Mouse (Mus musculus) embryonic fibroblast, embryonic 13.5 days (primary cell): ENCODE data around the gene Duoxa1. TPM values are rescaled to one million over a fixed set of nuclear protein-coding genes. Genes with fewer than 3 reads are reported as not detected.

Source experiments
- H3K27ac ChIP-seq: 2 replicates; pipeline ENCODE4 v1.5.1; 2012; ENCODE audit warnings: low read length, control low read depth, inconsistent platforms; ENCODE audit not compliant: insufficient read depth
- H3K4me1 ChIP-seq: 2 replicates; pipeline ENCODE4 v1.6.1; 2011; ENCODE audit warnings: low read length; ENCODE audit not compliant: control insufficient read depth, insufficient read depth
- H3K4me3 ChIP-seq: 2 replicates; pipeline ENCODE4 v1.5.1; 2011; ENCODE audit warnings: mild to moderate bottlenecking, control low read depth, low read length; ENCODE audit not compliant: insufficient read depth
- CTCF ChIP-seq: IDR thresholded peaks from 2 replicates; pipeline ENCODE4 v1.5.1; 2011; ENCODE audit warnings: mild to moderate bottlenecking, control low read depth, low read length, moderate library complexity, borderline replicate concordance; ENCODE audit not compliant: insufficient read depth
- POLR2A ChIP-seq: IDR thresholded peaks from 2 replicates; pipeline ENCODE4 v1.6.1; 2011; ENCODE audit warnings: low read depth, mild to moderate bottlenecking, control low read depth, low read length, moderate library complexity
- polyA plus RNA-seq: library from polyadenylated mRNA; stranded (reverse); fragments of >200 nt; gene quantifications from 2 replicates; pipeline ENCODE4 v1.2.4, GENCODE M21; 2011; ENCODE audit warnings: low read depth; ENCODE audit not compliant: missing spikeins, insufficient read length

Gene Duoxa1
- polyA plus RNA-seq, 1 experiment, result 0.58 TPM

- TF ChIP-seq POLR2A (no peak), CTCF (no peak)
- no peaks in the 10 kb centered on the region for H3K4me1 ChIP-seq
- no peak overlapping the region for H3K27ac ChIP-seq
- no peak overlapping the region for H3K4me3 ChIP-seq
Measured at GRCm38 (mm10) chr2:122260729-122261128, 52.8 kb downstream of the Duoxa1 start.

GRCm38 (mm10) chr2:122255997-122256396 is 57.5 kb downstream of the Duoxa1 start:
- Histone ChIP-seq H3K4me3 (no peak overlapping the region), H3K27ac (no peak overlapping the region), H3K4me1 (no peaks in the 10 kb centered on the region)
- TF ChIP-seq CTCF (no peak), POLR2A (no peak)

Other genes starting within 250 kb of the Duoxa1 start
- 21.0 and 21.7 TPM in 2 replicates for gene Spg11, start 195.3 kb downstream of the Duoxa1 start, polyA plus RNA-seq
- 1,628 and 1,672 TPM in 2 replicates for gene B2m, start 166.0 kb downstream of the Duoxa1 start, polyA plus RNA-seq
- 0.37 and 0.68 TPM in 2 replicates for gene Trim69, start 153.0 kb downstream of the Duoxa1 start, polyA plus RNA-seq
- not detected in 2 replicates for gene Patl2, start 127.5 kb downstream of the Duoxa1 start, polyA plus RNA-seq
- not detected in 2 replicates for gene Terb2, start 127.5 kb downstream of the Duoxa1 start, polyA plus RNA-seq
- 10.0 and 17.9 TPM in 2 replicates for gene Sord, start 79.0 kb downstream of the Duoxa1 start, polyA plus RNA-seq
- gene Duox2, start 15.3 kb downstream of the Duoxa1 start, polyA plus RNA-seq, result not detected in 2 replicates
- gene Duoxa2, start 14.8 kb downstream of the Duoxa1 start, polyA plus RNA-seq, result not detected in 2 replicates
- not detected in 2 replicates for gene Duox1, start 1.9 kb upstream of the Duoxa1 start, polyA plus RNA-seq
- 10.6 and 12.3 TPM in 2 replicates for gene Shf, start 55.4 kb upstream of the Duoxa1 start, polyA plus RNA-seq
- gene Slc28a2, start 112.7 kb upstream of the Duoxa1 start, polyA plus RNA-seq, result not detected in 2 replicates
- gene Gm14085, start 171.2 kb upstream of the Duoxa1 start, polyA plus RNA-seq, result not detected in 2 replicates